Mouse (Mus musculus) layer of hippocampus, adult 8-10 months (tissue): ENCODE results near the gene Gm11939. TPM values are rescaled to one million over a fixed set of nuclear protein-coding genes. Genes with fewer than 3 reads are reported as not detected.
"Not testable (repeated sequence)": the region's sequence is repeated elsewhere in the genome, so short reads cannot be mapped to it uniquely, and the experiment has no call there.

Source experiments
- DNase-seq, 2 experiments: peaks; one replicate each; pipeline ENCODE4 v3.0.0; 2022; ENCODE audit warnings: low spot score in 2 of 2
- total RNA-seq, 4 experiments: library from RNA; stranded (reverse); gene quantifications; 2 replicates each; pipeline ENCODE4 v1.2.4; 2022

The Gm11939 gene
- not detected for total RNA-seq

DNA sequence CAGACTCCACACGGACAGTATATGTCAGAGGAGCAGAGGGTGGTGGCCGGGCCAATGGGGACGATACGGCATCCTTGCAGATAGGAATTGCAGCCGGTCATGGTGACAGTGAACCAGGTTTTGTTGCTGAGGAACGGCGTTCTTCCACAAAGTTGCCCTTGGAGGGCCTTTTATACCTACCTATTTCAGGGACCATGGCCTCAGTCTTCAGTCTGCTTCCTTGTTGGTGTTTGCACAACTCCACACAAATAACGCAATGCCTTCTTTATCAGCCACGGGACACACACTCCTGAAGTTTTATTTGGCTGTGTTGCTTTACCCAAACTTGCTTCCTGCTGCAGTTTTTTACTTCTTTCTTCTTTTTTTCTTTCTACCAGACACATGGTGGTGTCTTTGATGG lies at the start of gene Gm11939:
Gene Gm11939 (minus strand): TSS at position 101 of the 400 bp plus-strand sequence.
- DNase-seq = no peak

- not testable (repeated sequence) for DNase-seq
Measured at GRCm38 (mm10) chr11:99603208-99603607, 43.9 kb upstream of the Gm11939 start, which contains the start of gene Gm11938. TSS of gene Gm11938 (minus strand) at chr11:99603308.

DNA sequence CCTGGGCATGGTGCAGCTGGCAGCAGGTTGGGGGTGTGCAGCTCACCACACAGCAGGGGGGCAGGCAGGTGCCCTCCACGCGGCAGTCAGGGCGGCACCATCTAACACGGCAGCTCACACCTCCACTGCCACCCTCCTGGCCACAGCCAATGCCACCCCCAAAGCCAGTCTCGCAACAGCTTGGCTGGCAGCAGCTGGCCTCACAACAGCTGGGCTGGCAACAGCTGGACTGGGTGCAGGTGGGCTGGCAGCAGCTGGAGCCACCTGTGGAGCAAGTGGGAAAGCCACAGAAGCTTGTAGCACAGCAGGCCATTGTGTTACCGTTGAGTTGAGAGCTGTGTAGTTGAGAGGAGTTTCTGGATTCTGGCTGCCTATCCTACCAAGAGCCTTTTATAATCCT lies 38.5 kb upstream of the Gm11939 start, which contains the start of gene Krtap9-3:
Gene Krtap9-3 (minus strand): TSS at position 364 of the 400 bp plus-strand sequence.
- DNase-seq = not testable (repeated sequence)

DNA sequence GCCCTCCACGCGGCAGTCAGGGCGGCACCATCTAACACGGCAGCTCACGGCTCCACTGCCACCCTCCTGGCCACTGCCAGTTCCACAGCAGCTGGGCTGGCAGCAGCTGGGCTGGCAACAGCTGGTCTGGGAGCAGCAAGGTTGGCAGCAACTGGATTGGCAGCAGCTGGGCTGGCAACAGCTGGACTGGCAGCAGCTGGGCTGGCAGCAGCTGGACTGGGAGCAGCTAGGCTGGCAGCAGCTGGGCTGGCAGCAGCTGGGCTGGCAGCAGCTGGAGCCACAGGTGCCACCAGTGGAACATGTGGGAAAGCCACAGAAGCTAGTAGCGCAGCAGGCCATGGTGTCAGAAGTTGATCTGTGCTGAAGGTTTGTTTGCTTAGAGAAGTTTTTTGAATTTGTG lies 31.7 kb upstream of the Gm11939 start, which contains the start of gene Krtap1-3:
Gene Krtap1-3 (minus strand): TSS at position 359 of the 400 bp plus-strand sequence.
- DNase-seq = no peak

- peak; percentile 35 to 53 for DNase-seq
Measured at GRCm38 (mm10) chr11:99585096-99585495, 25.8 kb upstream of the Gm11939 start.

GRCm38 (mm10) chr11:99583245-99583704 lies 24.0 kb upstream of the Gm11939 start, which contains the start of gene Krtap1-4:
TSS of gene Krtap1-4 (minus strand) at chr11:99583654.
- no peak for DNase-seq

GRCm38 (mm10) chr11:99581564-99581963 lies 22.3 kb upstream of the Gm11939 start:
- DNase-seq = no peak

DNA sequence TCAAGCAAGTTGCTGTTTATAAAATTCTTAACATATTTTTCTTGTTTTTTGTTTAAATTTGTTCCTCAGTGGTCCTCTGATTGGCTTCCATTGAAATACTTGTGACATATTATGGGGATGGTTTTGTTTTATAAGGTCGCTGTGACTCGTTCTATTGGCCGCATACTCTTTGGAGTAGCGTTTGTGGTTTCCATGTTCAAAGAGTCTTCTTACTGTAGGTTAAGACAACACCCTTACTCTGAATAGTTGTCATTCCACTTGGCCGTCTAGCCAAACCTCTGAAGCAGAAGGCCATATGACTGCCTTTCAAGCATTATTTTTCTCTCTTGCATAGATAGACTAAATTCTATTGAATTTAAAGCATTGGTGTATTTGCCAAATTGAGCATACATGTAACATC lies 21.8 kb upstream of the Gm11939 start:
- no peak for DNase-seq

DNA sequence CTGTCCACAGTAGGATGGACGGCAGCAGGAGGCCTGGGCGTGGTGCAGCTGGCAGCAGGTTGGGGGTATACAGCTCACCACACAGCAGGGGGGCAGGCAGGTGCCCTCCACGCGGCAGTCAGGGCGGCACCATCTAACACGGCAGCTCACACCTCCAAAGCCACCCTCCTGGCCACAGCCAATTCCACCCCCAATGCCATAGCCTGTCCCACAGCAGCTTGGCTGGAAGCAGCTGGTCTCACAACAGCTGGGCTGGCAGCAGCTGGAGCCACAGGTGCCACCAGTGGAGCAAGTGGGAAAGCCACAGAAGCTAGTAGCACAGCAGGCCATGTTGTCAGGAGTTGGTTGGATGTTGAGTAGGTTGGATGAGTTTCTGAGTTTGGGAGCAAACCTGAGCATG lies 21.4 kb upstream of the Gm11939 start, which contains the start of gene Krtap1-5:
Gene Krtap1-5 (minus strand): TSS at position 381 of the 400 bp plus-strand sequence.
- no peak for DNase-seq

- peak; percentile 24 to 65 for DNase-seq
Measured at GRCm38 (mm10) chr11:99574106-99574505, 14.8 kb upstream of the Gm11939 start.

GRCm38 (mm10) chr11:99573164-99573563 lies 13.9 kb upstream of the Gm11939 start:
- DNase-seq = no peak

DNA sequence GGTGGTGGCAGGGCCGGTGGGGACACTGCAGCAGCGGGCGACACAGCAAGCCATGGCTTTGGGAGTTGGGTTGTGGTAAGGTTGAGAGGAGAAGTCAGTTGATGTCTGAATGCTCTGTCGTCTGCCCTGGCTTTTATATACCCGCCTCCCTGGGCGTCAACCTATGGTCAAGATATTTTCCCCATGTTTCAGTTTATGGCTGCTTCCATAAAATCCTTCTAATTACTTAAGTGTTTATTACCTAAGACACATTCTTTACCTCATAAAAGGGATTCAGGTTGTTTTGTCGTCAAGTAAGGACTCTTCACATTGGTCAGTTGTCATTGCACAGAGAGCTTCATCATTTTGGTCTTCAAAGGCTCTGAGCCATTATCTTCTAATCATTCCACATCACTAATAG lies 7.3 kb upstream of the Gm11939 start, which contains the start of gene Krtap3-1:
Gene Krtap3-1 (minus strand): TSS at position 101 of the 400 bp plus-strand sequence.
- DNase-seq = no peak

DNA sequence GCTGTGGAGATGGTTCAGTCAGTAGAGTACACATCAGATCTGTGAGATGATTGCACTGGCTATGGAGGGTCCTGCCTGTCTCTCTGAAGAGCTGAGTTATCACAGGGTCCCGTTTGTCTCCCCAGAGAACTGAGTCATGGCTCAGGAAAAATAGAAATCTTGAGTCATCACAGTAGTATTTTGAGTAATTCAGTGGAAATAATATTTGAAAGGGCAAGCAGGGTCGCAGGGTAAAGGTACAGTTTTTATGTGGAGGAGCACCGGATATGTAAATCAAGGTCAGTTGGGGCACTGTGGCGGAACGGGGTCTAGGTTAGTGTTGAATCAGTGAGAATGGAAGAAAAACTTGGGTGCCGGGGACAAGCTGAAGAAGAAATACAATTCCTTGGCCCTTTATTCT lies 3.3 kb upstream of the Gm11939 start:
- no peak for DNase-seq

DNA sequence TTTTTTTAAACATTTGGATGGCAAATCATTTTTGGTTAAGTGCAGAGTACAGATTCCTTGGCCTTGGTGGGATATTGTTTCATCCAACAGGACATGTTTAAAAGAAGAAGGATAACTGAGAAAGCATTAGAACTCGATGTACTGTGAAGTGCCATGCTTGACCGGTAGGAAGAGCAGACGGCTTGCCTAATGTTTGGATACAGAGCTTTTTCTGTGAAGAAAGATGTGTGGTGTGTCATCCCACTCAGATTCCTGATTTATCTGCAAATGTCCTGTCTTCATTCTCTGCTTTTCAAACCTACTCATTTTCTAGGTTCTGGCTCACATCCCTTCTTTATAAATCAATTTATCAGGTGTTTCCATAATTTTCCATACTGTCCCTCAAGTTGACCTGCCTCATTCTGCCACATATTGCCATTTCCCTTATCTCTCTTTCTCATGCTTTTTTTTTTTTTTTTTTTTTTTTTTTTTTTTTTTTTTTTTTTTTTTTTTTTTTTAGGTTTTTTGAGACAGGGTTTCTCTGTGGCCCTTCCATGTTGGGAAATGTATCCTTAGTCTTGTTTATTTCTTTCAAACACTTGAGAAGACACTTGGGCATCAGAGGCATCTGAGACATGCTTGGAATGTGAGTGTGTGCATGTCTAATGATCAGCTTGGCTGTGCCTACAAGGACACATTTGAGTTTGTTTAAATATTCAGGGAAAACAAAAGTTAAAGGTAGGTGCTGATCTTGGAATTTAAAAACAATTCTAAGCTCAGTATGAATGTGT lies 1.1 kb downstream of the Gm11939 start:
- no peak for DNase-seq

DNA sequence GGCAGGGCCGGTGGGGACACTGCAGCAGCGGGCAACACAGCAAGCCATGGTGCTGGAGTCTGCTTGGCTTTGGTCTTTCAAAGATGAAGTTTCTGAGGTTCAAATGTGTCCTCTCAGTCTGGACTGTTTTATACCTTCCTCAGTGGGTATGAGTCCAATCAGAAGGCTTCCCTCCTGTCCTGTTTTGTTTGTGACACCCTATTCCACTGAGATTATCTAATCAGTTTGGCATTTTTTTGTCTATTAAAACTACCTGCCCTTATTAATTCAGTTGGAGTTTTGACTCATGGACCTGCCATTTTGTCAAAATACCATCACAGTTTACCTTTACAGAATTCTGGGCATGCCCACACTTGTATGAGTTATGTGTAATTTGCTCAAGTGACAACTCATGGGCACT lies 2.5 kb downstream of the Gm11939 start, which contains the start of gene Krtap3-2:
Gene Krtap3-2 (minus strand): TSS at position 101 of the 400 bp plus-strand sequence.
- no peak for DNase-seq

GRCm38 (mm10) chr11:99556195-99556594 lies 3.1 kb downstream of the Gm11939 start:
- no peak for DNase-seq

GRCm38 (mm10) chr11:99550765-99551164 lies 8.5 kb downstream of the Gm11939 start, which contains the start of gene Krtap3-3:
TSS of gene Krtap3-3 (minus strand) at chr11:99550865.
- no peak for DNase-seq

- no peak for DNase-seq
Measured at GRCm38 (mm10) chr11:99547892-99548291, 11.4 kb downstream of the Gm11939 start.

DNA sequence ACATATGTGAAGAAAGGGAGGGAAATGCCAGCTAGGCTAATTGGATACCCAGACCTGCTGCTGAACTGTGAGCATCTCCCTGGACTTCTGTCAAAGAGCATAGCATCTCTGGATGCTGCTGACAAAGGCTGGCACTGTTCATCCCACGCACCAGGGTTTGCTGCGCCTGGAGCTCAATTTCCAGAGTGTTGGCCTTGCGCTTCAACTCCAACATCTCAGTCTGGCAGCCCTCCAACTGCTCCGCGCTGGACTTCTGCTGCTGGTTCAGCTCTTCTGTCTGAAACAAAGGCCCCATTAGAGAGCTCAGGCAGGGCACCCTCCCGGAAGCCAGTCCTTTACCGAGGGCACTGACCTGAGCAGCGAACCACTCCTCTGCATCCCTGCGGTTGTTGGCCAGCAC lies 19.5 kb downstream of the Gm11939 start:
- DNase-seq = peak; percentile 51 to 72

GRCm38 (mm10) chr11:99521288-99521860 lies 37.9 kb downstream of the Gm11939 start, which contains the start of gene Krt39:
TSS of gene Krt39 (minus strand) at chr11:99521338.
- DNase-seq = no peak

GRCm38 (mm10) chr11:99514098-99514497 lies 45.2 kb downstream of the Gm11939 start:
- DNase-seq = no peak
